Mouse (Mus musculus): ENCODE measurements around the gene Ptprm. TPM values are rescaled to one million over a fixed set of nuclear protein-coding genes. Genes with fewer than 3 reads are reported as not detected.

Ptprm gene
- polyA plus RNA-seq, 1 experiment from 2014 or later: 24.7 TPM

DNA sequence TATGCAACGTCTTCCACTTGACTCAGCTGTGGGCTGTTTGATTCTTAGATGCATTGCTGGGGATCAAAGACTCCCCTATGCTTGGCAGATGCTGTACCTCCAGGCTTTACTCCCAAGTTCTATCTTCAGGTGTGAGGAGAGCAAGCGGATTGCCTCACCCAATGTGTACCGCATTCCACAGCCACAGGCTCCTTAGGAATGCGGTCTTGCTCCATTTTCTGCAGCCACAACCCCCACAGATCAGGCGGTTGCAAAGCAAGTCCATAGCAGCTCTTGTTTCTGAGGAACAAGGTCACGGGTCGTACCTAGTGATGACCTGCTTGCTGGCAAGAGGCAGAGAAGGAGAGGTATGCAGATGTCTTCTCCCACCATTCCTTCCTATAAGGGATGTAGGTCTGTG, 4.3 kb upstream of the Ptprm start:
- H3K36me3 ChIP-seq: no peaks in the 10 kb centered on the region
- no peaks in the 10 kb centered on the region for H3K27me3 ChIP-seq
- no peak overlapping the region for H3K4me2 ChIP-seq
- H3K9ac ChIP-seq: no peak overlapping the region
- no peak overlapping the region for H3K27ac ChIP-seq (replicated peaks)
- 91% methylated on average over 7 of the region's 7 CpGs for WGBS
- peaks cover 10% of the 10 kb centered on the region for H3K4me1 ChIP-seq (replicated peaks)
- ATAC-seq (ENCODE audit: low FRiP score, low read depth): no peak
- no peaks in the 10 kb centered on the region for H3K9me3 ChIP-seq
- H3K4me3 ChIP-seq: no peak overlapping the region

DNA sequence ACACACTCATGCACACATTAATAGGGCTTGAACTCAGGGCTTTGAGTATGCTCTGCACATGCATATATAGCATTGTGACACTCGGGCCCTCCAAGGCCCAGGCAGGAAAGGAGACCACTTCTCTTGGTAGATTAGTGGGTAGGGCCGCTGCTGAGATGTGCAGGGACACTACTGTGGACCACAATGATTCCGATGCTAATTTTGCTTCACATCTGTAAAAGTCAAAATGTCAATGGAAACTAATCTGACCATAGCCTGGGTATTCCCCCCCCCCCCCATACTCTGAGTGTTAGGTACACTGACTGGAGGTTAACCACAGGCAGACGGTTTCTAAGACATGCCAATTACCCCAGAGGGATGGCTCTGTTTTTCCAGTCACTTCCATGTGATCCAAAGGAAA, 2.9 kb upstream of the Ptprm start:
- Histone ChIP-seq H3K4me3 (no peak overlapping the region), H3K4me2 (no peak overlapping the region), H3K4me1 (replicated peaks) (peaks cover 23% of the 10 kb centered on the region), H3K9ac (no peak overlapping the region), H3K9me3 (no peaks in the 10 kb centered on the region), H3K27ac (replicated peaks) (no peak overlapping the region), H3K27me3 (no peaks in the 10 kb centered on the region), H3K36me3 (no peaks in the 10 kb centered on the region)
- no peak for ATAC-seq (ENCODE audit: low FRiP score, low read depth)
- 80% methylated on average over 4 of the region's 4 CpGs for WGBS

DNA sequence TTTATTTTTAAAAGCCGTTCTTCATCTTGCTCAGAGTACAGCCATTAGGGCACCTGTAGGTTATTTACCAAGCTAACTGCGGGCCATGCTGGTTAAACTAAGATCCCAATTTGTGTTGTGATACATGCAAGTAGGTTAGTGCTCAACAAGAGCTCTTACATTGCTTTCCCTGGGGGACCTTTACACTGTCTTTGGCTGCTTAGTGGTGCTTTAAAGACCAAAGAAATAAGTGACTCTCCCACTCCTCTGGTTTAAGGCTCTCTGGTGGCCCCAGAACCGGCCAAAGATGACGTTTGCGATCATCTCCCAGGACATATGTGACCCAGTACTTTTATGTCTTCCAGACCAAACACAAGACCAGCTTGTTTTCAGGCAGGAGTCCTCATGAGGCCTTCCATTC, 994 bp upstream of the Ptprm start:
- Histone ChIP-seq H3K9me3 (no peaks in the 10 kb centered on the region), H3K4me3 (peak overlapping the region; percentile 79), H3K27me3 (no peaks in the 10 kb centered on the region), H3K27ac (replicated peaks) (no peak overlapping the region), H3K9ac (no peak overlapping the region), H3K4me2 (peak overlapping the region; percentile 95), H3K36me3 (no peaks in the 10 kb centered on the region), H3K4me1 (replicated peaks) (peaks cover 23% of the 10 kb centered on the region)
- ATAC-seq (ENCODE audit: low FRiP score, low read depth): no peak
- 31% methylated on average over 5 of the region's 5 CpGs for WGBS

DNA sequence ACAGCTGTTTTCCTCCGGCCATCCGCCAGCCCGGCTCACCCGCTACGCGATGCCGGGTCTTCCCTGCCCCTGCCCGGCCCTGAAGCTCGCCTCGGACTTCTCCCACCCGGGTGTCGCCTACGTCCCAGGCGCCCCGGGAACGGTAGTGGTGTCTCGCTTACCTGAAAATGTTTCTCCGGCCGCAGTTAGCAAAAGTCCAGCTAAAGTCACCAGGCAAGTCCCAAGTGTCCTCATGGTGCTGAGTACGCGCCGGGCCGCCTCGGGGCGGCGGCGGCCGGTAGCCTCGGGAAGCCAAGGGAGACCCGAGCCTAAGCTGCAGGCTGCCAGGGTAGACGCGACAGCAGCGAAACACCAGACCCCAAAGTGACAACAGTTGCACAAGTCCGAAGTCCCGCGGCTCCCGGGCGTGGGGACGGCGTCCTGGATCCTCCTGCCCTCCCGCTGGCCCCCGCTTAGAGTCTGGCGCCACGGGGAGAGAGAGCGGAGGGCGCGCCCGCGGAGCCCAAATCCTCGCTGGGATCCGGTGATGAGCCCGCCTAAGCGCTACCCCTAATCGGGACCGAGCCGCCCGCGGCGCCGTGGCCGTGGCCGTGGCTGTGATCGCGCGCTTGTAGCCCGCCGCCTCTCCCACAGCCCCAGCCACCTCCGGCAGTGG, 334 bp downstream of the Ptprm start:
- Histone ChIP-seq H3K9me3 (no peaks in the 10 kb centered on the region), H3K4me1 (replicated peaks) (peaks cover 23% of the 10 kb centered on the region), H3K27ac (replicated peaks) (peak overlapping the region; percentile 84), H3K4me3 (peak overlapping the region; percentile 79), H3K36me3 (no peaks in the 10 kb centered on the region), H3K4me2 (peak overlapping the region; percentile 95), H3K27me3 (no peaks in the 10 kb centered on the region), H3K9ac (peak overlapping the region; percentile 69)
- under 1% methylated on average over 53 of the region's 68 CpGs for WGBS
- peak; percentile 49 for ATAC-seq (ENCODE audit: low FRiP score, low read depth)

DNA sequence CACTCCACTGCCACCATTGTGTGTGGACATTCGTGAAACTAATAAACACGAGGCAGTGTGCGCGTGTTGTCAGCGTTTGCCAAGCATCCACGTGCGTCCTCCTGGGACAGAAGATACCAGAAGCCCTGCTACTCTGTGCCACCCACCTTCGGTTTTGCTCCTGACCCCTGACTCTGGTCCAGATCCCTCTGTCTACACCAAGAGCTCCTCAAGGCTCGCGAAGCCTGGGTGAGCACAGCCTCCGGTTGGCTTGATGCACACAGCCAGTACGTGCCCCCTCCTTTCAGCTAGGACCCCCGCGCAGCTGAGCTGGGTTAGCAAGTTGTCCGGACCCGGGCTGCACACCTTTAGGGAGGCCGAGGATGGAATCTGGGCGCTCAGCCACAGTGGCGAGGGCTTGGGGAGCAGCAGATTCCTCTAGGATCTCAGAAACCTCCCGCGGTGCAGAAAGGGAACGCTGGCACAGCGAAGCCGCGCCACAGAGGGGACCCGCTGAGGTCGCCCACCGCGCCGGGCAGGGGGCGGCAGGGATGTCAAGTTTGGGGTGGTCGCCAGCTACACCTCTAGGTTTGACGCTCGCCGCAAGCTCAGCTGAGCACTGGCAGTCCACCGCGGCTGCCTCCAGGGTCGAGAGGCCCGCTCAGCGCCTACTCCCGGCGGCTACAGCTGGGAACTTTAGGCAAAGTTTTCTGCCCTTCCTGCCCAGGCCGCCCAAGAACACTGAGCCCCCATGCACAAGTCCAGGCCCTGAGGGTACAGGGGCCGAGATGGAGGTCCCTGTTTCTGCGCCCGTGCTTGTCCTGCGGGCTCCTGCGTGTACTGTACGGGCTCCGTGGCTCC, 1.1 kb downstream of the Ptprm start:
- WGBS: 2% methylated on average over 50 of the region's 50 CpGs
- peak; percentile 10; the same call in 1 of the 2 replicates for ATAC-seq (ENCODE audit: low FRiP score, low read depth)
- Histone ChIP-seq H3K4me3 (peak overlapping the region; percentile 79), H3K4me2 (peak overlapping the region; percentile 95), H3K4me1 (replicated peaks) (peaks cover 23% of the 10 kb centered on the region), H3K27ac (replicated peaks) (peak overlapping the region; percentile 84), H3K36me3 (no peaks in the 10 kb centered on the region), H3K9ac (peak overlapping the region; percentile 69), H3K27me3 (no peaks in the 10 kb centered on the region), H3K9me3 (no peaks in the 10 kb centered on the region)

DNA sequence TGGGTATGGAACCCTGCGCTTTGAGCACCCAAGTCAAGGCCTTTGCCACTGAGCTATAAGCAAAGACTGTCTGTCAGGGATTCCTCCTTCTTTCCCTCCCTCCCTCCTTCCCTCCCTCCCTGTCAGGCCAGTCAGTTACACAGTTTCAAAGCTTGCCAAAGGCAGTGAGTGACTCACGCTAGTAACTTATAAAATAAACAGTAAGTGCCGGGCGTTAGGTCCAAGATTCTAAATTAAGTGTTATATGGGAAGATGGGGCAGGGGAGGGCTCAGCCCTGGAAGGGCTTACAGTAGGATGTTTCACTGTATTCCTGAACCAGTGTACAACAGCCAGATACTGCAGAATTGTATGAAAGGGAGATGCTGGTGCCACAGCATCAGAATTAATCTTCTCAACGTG, 2.8 kb downstream of the Ptprm start:
- Histone ChIP-seq H3K27me3 (no peaks in the 10 kb centered on the region), H3K27ac (replicated peaks) (no peak overlapping the region), H3K4me1 (replicated peaks) (peaks cover 23% of the 10 kb centered on the region), H3K4me2 (peak overlapping the region; percentile 95), H3K36me3 (no peaks in the 10 kb centered on the region), H3K9ac (no peak overlapping the region), H3K4me3 (peak overlapping the region; percentile 79), H3K9me3 (no peaks in the 10 kb centered on the region)
- no peak for ATAC-seq (ENCODE audit: low FRiP score, low read depth)
- 61% methylated on average over 5 of the region's 5 CpGs for WGBS

DNA sequence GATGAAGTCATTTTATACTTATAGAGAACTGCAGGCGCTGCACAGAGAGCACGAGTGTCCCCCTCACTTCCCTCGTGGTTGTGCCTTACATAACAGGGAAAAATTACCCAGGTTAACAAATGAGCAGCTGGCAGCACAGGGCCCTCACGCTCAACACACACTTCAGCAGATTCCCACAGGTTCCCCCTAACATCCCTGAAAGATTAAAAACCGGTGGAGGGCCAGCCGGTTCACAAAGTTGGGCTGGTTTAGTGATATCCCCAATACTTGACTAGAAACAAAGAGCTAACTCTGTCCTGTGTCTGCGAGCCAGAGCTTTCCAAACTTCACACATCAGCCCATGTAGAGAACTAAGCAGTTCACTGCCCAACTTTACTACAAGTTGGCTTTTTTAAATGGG, 3.7 kb downstream of the Ptprm start:
- H3K27ac ChIP-seq (replicated peaks): no peak overlapping the region
- H3K9me3 ChIP-seq: no peaks in the 10 kb centered on the region
- no peaks in the 10 kb centered on the region for H3K36me3 ChIP-seq
- H3K4me2 ChIP-seq: peak overlapping the region; percentile 23
- no peaks in the 10 kb centered on the region for H3K27me3 ChIP-seq
- H3K9ac ChIP-seq: no peak overlapping the region
- ATAC-seq (ENCODE audit: low FRiP score, low read depth): no peak
- WGBS: 74% methylated on average over 7 of the region's 7 CpGs
- H3K4me1 ChIP-seq (replicated peaks): peaks cover 21% of the 10 kb centered on the region
- no peak overlapping the region for H3K4me3 ChIP-seq

DNA sequence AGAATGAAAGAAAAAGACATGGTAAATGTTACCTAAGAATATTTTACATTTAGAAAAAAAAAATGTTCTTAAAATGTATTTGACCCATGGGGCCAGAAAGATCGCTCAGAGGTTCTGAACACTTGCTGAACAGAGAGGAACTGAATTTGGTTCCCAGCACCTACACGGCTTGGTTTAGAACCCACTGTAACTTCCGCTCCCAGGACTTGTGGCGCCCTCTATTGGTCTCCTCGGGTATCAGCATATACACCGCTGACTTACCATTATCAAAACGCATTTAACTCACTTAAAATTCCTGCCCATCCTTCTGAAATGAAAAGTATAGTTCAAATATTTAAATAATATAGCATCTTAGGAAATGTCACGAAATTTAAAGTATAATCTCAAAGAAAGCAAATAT, 4.7 kb downstream of the Ptprm start:
- no peaks in the 10 kb centered on the region for H3K9me3 ChIP-seq
- H3K9ac ChIP-seq: no peak overlapping the region
- 95% methylated on average over 8 of the region's 8 CpGs for WGBS
- no peak overlapping the region for H3K27ac ChIP-seq (replicated peaks)
- H3K4me2 ChIP-seq: no peak overlapping the region
- no peak overlapping the region for H3K4me3 ChIP-seq
- H3K36me3 ChIP-seq: no peaks in the 10 kb centered on the region
- no peaks in the 10 kb centered on the region for H3K27me3 ChIP-seq
- no peak for ATAC-seq (ENCODE audit: low FRiP score, low read depth)
- peaks cover 17% of the 10 kb centered on the region for H3K4me1 ChIP-seq (replicated peaks)

DNA sequence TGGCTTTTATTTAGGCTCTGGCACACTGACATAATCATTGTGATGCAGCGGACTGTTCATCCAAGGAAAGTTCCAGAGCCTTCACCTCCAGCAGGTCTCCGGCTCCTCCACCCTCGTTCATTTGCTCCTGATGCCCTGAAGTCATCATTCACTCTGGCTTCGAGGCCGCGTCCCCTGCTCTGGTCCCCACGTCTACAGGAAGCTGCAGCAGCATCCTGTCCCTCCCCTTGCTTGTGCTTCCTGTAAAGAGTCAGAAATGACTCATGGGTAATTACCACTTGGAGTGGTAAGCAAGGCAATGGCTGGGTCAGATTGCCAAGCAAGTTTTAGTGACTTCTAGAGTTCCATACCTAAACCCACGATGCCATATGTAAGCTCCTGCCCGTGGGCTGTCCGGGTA, 7.3 kb downstream of the Ptprm start:
- 80% methylated on average over 10 of the region's 10 CpGs for WGBS
- H3K27me3 ChIP-seq: no peaks in the 10 kb centered on the region
- no peak for ATAC-seq (ENCODE audit: low FRiP score, low read depth)
- no peak overlapping the region for H3K4me2 ChIP-seq
- no peak overlapping the region for H3K9ac ChIP-seq
- no peaks in the 10 kb centered on the region for H3K36me3 ChIP-seq
- no peaks in the 10 kb centered on the region; the same call in 1 of the 2 replicates for H3K4me1 ChIP-seq (replicated peaks)
- no peak overlapping the region for H3K4me3 ChIP-seq
- H3K9me3 ChIP-seq: no peaks in the 10 kb centered on the region
- no peak overlapping the region for H3K27ac ChIP-seq (replicated peaks)

DNA sequence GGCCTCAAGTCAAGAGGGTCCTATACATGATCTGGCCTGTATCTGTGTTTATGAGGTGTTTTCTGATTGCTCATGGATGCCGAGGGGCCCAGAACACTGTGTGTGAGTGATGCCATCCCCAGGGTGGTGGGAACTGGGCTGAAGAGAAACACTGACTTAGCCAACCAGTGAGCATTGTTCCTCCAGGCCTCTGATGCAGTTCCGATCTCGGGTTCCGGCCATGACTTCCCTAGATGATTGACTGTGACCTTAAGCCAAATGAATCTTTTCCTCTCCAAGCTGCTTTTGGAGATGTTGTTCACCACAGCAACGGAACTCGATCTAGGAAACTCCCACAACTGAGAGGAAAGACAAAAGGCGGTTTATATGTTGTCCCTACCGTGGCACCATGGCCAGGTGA, 9.1 kb downstream of the Ptprm start:
- H3K36me3 ChIP-seq: no peaks in the 10 kb centered on the region
- H3K9ac ChIP-seq: no peak overlapping the region
- peaks cover 5% of the 10 kb centered on the region; the same call in 1 of the 2 replicates for H3K4me1 ChIP-seq (replicated peaks)
- no peak for ATAC-seq (ENCODE audit: low FRiP score, low read depth)
- H3K9me3 ChIP-seq: no peaks in the 10 kb centered on the region
- no peaks in the 10 kb centered on the region for H3K27me3 ChIP-seq
- H3K4me3 ChIP-seq: no peak overlapping the region
- no peak overlapping the region for H3K27ac ChIP-seq (replicated peaks)
- H3K4me2 ChIP-seq: no peak overlapping the region
- WGBS: 94% methylated on average over 8 of the region's 8 CpGs

DNA sequence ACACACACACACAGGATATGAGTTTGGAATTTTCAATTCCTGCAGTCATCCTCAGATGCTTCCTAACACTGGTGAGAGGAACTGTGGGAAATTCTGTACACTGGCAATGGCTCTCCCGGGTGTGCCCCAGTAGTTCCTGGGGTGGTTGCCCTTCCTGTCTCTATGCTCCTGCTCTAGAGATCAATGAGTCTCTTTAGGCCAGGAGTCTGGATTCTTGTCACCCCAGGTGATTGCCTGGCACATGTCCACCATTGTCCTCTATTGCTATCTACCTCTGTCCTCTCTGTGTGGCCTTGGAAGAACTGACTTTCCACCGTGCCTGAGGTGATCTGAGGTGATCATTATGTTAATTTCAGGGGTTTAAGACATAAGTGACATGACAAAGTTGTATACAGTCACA, 10.8 kb downstream of the Ptprm start:
- Histone ChIP-seq H3K9ac (no peak overlapping the region), H3K36me3 (no peaks in the 10 kb centered on the region), H3K27me3 (no peaks in the 10 kb centered on the region), H3K27ac (replicated peaks) (no peak overlapping the region), H3K9me3 (no peaks in the 10 kb centered on the region), H3K4me1 (replicated peaks) (peaks cover 5% of the 10 kb centered on the region; the same call in 1 of the 2 replicates), H3K4me2 (no peak overlapping the region), H3K4me3 (no peak overlapping the region)
- no peak for ATAC-seq (ENCODE audit: low FRiP score, low read depth)
- WGBS: 81% methylated on average over 2 of the region's 2 CpGs

DNA sequence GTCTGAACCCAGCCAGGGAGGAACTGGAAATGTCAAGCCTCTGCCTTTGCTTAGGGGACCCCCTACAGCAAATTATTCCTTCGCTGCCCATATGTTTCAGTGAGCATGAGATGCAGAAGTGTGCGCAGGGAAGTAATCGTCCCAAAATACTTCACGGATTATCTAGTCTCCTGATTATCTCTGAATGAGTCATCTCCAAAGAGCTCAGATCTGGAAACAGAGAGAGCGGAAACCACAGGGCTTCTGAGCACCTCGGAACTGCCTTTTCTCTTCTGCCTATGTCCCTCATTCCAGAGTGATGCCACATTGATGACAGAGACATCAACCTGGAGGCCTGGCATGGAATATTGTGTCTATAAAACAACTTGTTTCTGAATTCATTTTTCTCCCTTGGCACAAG, 11.3 kb downstream of the Ptprm start:
- Histone ChIP-seq H3K27me3 (no peaks in the 10 kb centered on the region), H3K4me2 (no peak overlapping the region), H3K9me3 (no peaks in the 10 kb centered on the region), H3K36me3 (no peaks in the 10 kb centered on the region), H3K27ac (replicated peaks) (no peak overlapping the region), H3K9ac (no peak overlapping the region), H3K4me3 (no peak overlapping the region), H3K4me1 (replicated peaks) (peaks cover 5% of the 10 kb centered on the region; the same call in 1 of the 2 replicates)
- WGBS: 79% methylated on average over 6 of the region's 6 CpGs
- no peak for ATAC-seq (ENCODE audit: low FRiP score, low read depth)

Data from hindbrain, embryonic 15.5 days (tissue).